Mouse (Mus musculus) MEL (cell line): ENCODE results near the gene Slc35g3. TPM values are rescaled to one million over a fixed set of nuclear protein-coding genes. Genes with fewer than 3 reads are reported as not detected.

Experiments used
- CHD2 ChIP-seq: IDR thresholded peaks from 2 replicates; pipeline ENCODE4 v1.6.1; 2011; ENCODE audit warnings: low read length, improper control_type of control experiment
- CTCF ChIP-seq, 3 experiments: IDR thresholded peaks in 2 of 3; conservative IDR thresholded peaks in 1 of 3; 2 replicates each; pipeline ENCODE4 v1.5.1; 2011 to 2012; ENCODE audit warnings: low read length in 3 of 3, low read depth in 2 of 3, mild to moderate bottlenecking in 2 of 3, improper control_type of control experiment in 1 of 3, inconsistent platforms in 1 of 3, mixed read lengths in 1 of 3, moderate library complexity in 1 of 3; ENCODE audit not compliant: control insufficient read depth in 1 of 3, insufficient read depth in 1 of 3, poor library complexity in 1 of 3, severe bottlenecking in 1 of 3
- E2F4 ChIP-seq: IDR thresholded peaks from 2 replicates; pipeline ENCODE4 v1.6.1; 2011; ENCODE audit warnings: low read depth, low read length, improper control_type of control experiment, borderline replicate concordance
- ETS1 ChIP-seq: IDR thresholded peaks from 2 replicates; pipeline ENCODE4 v1.6.1; 2012; ENCODE audit warnings: low read depth, mild to moderate bottlenecking, inconsistent platforms, low read length, improper control_type of control experiment, moderate library complexity
- GABPA ChIP-seq: IDR thresholded peaks from 2 replicates; pipeline ENCODE4 v1.6.1; 2012; ENCODE audit warnings: low read depth, mild to moderate bottlenecking, inconsistent platforms, low read length, improper control_type of control experiment, moderate library complexity
- GATA1 ChIP-seq: IDR thresholded peaks from 2 replicates; pipeline ENCODE4 v1.6.1; 2011; ENCODE audit warnings: low read depth, low read length, improper control_type of control experiment
- KAT2A ChIP-seq: conservative IDR thresholded peaks from 2 replicates; pipeline ENCODE4 v1.6.1; 2012; ENCODE audit warnings: low read depth, low read length, improper control_type of control experiment, inconsistent platforms
- MEF2A ChIP-seq: IDR thresholded peaks from 2 replicates; pipeline ENCODE4 v1.6.1; 2014; ENCODE audit warnings: low read depth, mild to moderate bottlenecking, inconsistent platforms, low read length, improper control_type of control experiment; ENCODE audit not compliant: poor library complexity, insufficient replicate concordance, severe bottlenecking; ENCODE audit errors: extremely low read depth
- MXI1 ChIP-seq: IDR thresholded peaks from 2 replicates; pipeline ENCODE4 v1.6.1; 2011; ENCODE audit warnings: mild to moderate bottlenecking, low read depth, low read length, improper control_type of control experiment
- MYB ChIP-seq: IDR thresholded peaks from 2 replicates; pipeline ENCODE4 v1.6.1; 2011; ENCODE audit warnings: mild to moderate bottlenecking, low read depth, low read length, improper control_type of control experiment
- NELFE ChIP-seq: IDR thresholded peaks from 2 replicates; pipeline ENCODE4 v1.6.1; 2011; ENCODE audit warnings: low read depth, low read length, improper control_type of control experiment
- NRF1 ChIP-seq: IDR thresholded peaks from 2 replicates; pipeline ENCODE4 v1.6.1; 2014; ENCODE audit warnings: low read depth, mild to moderate bottlenecking, inconsistent platforms, low read length, improper control_type of control experiment, moderate library complexity; ENCODE audit not compliant: poor library complexity, insufficient read depth, severe bottlenecking
- POLR2A ChIP-seq, 2 experiments: IDR thresholded peaks; 2 replicates each; pipeline ENCODE4 v1.6.1; 2011 to 2012; ENCODE audit warnings: low read length in 2 of 2, mild to moderate bottlenecking in 2 of 2, control low read depth in 1 of 2, improper control_type of control experiment in 1 of 2, low read depth in 1 of 2, moderate library complexity in 1 of 2; ENCODE audit not compliant: control insufficient read depth in 1 of 2, insufficient read depth in 1 of 2, poor library complexity in 1 of 2
- POLR2AphosphoS2 ChIP-seq: IDR thresholded peaks from 2 replicates; pipeline ENCODE4 v1.6.1; 2011; ENCODE audit warnings: low read length, improper control_type of control experiment
- POLR2AphosphoS5 ChIP-seq: IDR thresholded peaks from 2 replicates; pipeline ENCODE4 v1.6.1; 2012; ENCODE audit warnings: low read depth, borderline replicate concordance, mild to moderate bottlenecking, inconsistent platforms, low read length, moderate library complexity, mixed read lengths
- RAD21 ChIP-seq: IDR thresholded peaks from 2 replicates; pipeline ENCODE4 v1.6.1; 2011; ENCODE audit warnings: mild to moderate bottlenecking, low read depth, low read length, improper control_type of control experiment
- SIN3A ChIP-seq: IDR thresholded peaks from 2 replicates; pipeline ENCODE4 v1.6.1; 2012; ENCODE audit warnings: low read length, improper control_type of control experiment, inconsistent platforms
- SMC3 ChIP-seq: IDR thresholded peaks from 2 replicates; pipeline ENCODE4 v1.6.1; 2011; ENCODE audit warnings: low read depth, low read length, improper control_type of control experiment
- TBP ChIP-seq: IDR thresholded peaks from 2 replicates; pipeline ENCODE4 v1.8.0; 2011; ENCODE audit warnings: low read depth, low read length, improper control_type of control experiment
- USF2 ChIP-seq, 2 experiments: IDR thresholded peaks; 2 replicates each; pipeline ENCODE4 v1.6.1; 2011 to 2012; ENCODE audit warnings: improper control_type of control experiment in 2 of 2, low read length in 2 of 2, borderline replicate concordance in 1 of 2, inconsistent platforms in 1 of 2, low read depth in 1 of 2, mild to moderate bottlenecking in 1 of 2; ENCODE audit not compliant: insufficient read depth in 1 of 2
- ZC3H11A ChIP-seq: IDR thresholded peaks from 2 replicates; pipeline ENCODE4 v1.6.1; 2012; ENCODE audit warnings: low read depth, mild to moderate bottlenecking, inconsistent platforms, low read length, improper control_type of control experiment
- ZKSCAN1 ChIP-seq: IDR thresholded peaks from 2 replicates; pipeline ENCODE4 v1.6.1; 2012; ENCODE audit warnings: low read depth, mild to moderate bottlenecking, inconsistent platforms, low read length, improper control_type of control experiment, moderate library complexity
- ZMIZ1 ChIP-seq: IDR thresholded peaks from 2 replicates; pipeline ENCODE4 v1.6.1; 2012; ENCODE audit warnings: low read depth, mild to moderate bottlenecking, inconsistent platforms, low read length, improper control_type of control experiment, moderate library complexity
- ZNF384 ChIP-seq: IDR thresholded peaks from 2 replicates; pipeline ENCODE4 v1.6.1; 2012; ENCODE audit warnings: low read depth, mild to moderate bottlenecking, inconsistent platforms, low read length, improper control_type of control experiment
- polyA plus RNA-seq, 2 experiments: library from polyadenylated mRNA; stranded (reverse) in 1 of 2; unstranded in 1 of 2; fragments of >175 nt in 1 of 2; fragments of >200 nt in 1 of 2; gene quantifications; 2 replicates each; pipeline versions ENCODE4 v1.2.1 to v1.2.4; 2012; ENCODE audit warnings: low replicate concordance in 2 of 2, low read depth in 1 of 2; ENCODE audit not compliant: insufficient read length in 2 of 2, insufficient read depth in 1 of 2, missing spikeins in 1 of 2
- total RNA-seq: library from RNA; depleted of rRNA; stranded (reverse); fragments of 300-350 nt; gene quantifications from 2 replicates; pipeline ENCODE4 v1.2.3, GENCODE M21; 2012

The Slc35g3 gene
- total and polyA plus RNA-seq, 3 experiments = 0.08 to 0.22 TPM; not detected in 1

DNA sequence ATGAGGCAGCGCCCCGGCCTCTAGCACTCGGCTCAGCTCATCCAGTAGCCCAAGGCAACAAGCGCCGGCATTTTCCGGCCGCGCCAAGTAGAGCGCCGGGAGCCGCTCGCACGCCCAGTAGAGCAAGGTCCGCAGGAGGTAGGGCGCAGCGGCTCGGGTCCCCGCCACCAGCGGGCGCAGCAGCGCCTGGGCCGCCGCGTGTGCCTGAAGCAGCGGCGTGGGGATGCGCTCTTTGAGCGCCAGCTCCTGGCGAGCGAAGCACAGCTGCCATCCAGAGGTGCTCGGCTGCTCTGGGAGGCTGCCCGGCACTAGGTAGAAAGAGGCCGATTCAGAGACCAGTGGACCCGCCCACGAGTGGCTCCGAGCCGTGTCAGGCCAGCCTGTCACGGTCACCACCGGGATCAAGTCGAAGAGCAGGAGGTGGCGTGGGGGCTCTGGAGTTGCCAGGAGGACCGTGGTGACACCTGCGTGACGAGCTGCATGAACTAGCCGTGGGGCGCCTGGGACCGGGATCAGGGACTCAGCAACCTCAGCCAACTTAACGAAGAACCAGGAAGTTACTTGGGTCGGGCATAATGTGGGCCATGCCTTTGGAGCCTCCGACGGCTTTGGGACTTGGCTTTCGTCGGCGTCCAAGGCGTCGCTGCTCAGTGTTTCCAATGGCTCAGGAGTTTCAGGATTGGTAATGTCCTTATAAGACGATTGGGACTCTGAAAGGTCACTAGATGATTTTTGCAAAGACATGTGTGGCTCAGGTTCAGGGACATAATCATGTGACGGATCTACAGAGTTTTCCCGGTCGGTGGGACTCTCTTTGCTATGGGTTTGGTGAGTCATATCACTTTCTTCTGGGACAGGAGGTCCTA is 42.3 kb upstream of the Slc35g3 start (continued):
- TF ChIP-seq ZNF384 (no peak), RAD21 (peak; percentile 24), KAT2A (no peak), ETS1 (no peak), MXI1 (peak; percentile 81), E2F4 (no peak), ZC3H11A (0 out of 2 replicates have a peak, but pooled peaks have one; percentile 4), NELFE (peak; percentile 14; the same call in 1 of the 2 replicates), MYB (no peak), POLR2AphosphoS2 (no peak), MEF2A (no peak), POLR2AphosphoS5 (no peak), SMC3 (peak; percentile 53), SIN3A (peak; percentile 45), ZMIZ1 (no peak), GATA1 (no peak), GABPA (no peak), USF2 (IDR thresholded peaks at IDR 0.05; ENCODE audit: borderline replicate concordance in 1 of 2, insufficient read depth in 1 of 2, low read depth in 1 of 2, low read length in 2 of 2) (no peak), CTCF (IDR thresholded peaks at IDR 0.05 in 2 of 3, conservative IDR thresholded peaks at IDR 0.05 in 1 of 3; ENCODE audit: control insufficient read depth in 1 of 3, insufficient read depth in 1 of 3, low read depth in 2 of 3, low read length in 3 of 3, poor library complexity in 1 of 3, severe bottlenecking in 1 of 3) (peak in 2 of 3 experiments; percentile 62 to 74; a peak in 4 of 6 replicates), CHD2 (no peak), POLR2A (IDR thresholded peaks at IDR 0.05; ENCODE audit: control insufficient read depth in 1 of 2, insufficient read depth in 1 of 2, low read depth in 1 of 2, low read length in 2 of 2, poor library complexity in 1 of 2) (peak; percentile 54 to 68; a peak in 3 of 4 replicates), ZKSCAN1 (no peak), NRF1 (0 out of 2 replicates have a peak, but pooled peaks have one; percentile 30), TBP (0 out of 2 replicates have a peak, but pooled peaks have one; percentile 25)
- TF ChIP-seq, all 39 proteins: peak for 14
